Mouse (Mus musculus): ENCODE measurements at regions not wholly inside any gene's neighbourhood (a gene's known extent, or its start where the extent isn't known, plus 50 kb on each side); places are given as distances from the start of the nearest gene placed in this dataset.

- TF ChIP-seq CTCF (IDR thresholded peaks at IDR 0.05; ENCODE audit: control insufficient read depth, insufficient read depth, insufficient read length) (no peak), MYOG (IDR thresholded peaks at IDR 0.05; ENCODE audit: control insufficient read depth, extremely low read depth, insufficient read length) (no peak), MAX (IDR thresholded peaks at IDR 0.05) (no peak), MYOD1 (IDR thresholded peaks at IDR 0.05; ENCODE audit: control insufficient read depth, insufficient read length, low read depth) (no peak), FOSL1 (IDR thresholded peaks at IDR 0.05; ENCODE audit: insufficient read depth, low read length, poor library complexity, severe bottlenecking) (no peak), USF1 (IDR thresholded peaks at IDR 0.05; ENCODE audit: low read depth) (no peak)
These were observed 52.8 kb upstream of the Car10 start for GRCm38 (mm10) chr11:93044998-93045397.

All from C2C12 (cell line).